Mouse (Mus musculus) megakaryocyte, embryonic 14.5 days (primary cell): ENCODE data around the gene Gm21988.

Experiments used
- FLI1 ChIP-seq: IDR thresholded peaks from 2 replicates; pipeline ENCODE4 v1.6.1; 2012; ENCODE audit warnings: low read length, inconsistent platforms, mixed read lengths
- GATA1 ChIP-seq: IDR thresholded peaks from 3 replicates; pipeline ENCODE4 v1.6.1; 2012; ENCODE audit warnings: mixed read lengths, low read length, inconsistent platforms, borderline replicate concordance

- TF ChIP-seq GATA1 (no peak), FLI1 (no peak)
Measured at GRCm38 (mm10) chr11:70198332-70198731, 41.3 kb downstream of the Gm21988 start.
